Mouse (Mus musculus) retina, postnatal 7 days (tissue): ENCODE data around the gene Hexim1.

Experiments
- DNase-seq: peaks from one replicate; pipeline ENCODE4 v3.0.0-alpha.2; 2012; ENCODE audit warnings: low read depth, low spot score

Hexim1 gene

DNA sequence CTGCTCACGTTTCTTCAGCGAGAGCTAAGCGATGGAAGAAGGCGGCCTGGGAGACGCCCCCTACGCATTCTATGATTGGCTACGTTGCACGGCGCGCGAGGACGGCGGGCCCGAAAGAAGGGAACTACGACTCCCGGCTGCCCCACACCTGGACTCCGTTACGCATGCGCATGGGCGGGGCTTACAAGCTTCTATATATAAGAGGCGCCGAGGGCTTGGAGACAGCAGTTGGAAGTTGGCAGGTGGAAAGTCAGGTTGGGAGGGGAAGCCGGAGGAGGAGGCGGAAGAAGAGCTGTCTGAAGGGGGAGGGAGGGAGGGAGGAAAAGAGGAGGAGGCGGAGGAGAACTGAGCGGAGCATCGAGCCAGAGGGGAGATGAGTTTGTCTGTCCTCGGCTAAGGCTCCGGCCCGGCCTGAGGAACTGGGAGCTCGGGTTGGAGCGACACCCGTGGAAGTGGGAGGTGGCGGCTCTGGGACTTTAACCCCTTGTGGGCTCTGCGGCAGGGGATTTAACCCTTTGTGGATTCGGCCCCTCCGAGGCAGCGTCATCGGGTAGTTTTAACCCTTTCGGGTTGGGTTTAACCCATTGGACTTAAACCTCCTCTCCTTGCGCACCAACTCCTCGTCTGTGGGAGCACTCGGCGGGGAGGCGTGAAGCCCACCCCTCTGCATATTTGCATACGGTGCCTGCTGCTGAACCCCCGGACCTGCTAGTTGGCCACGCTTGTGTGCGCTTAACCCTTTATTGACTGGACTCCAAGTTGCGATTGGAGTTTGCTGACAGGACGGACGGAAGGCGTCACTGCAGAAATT is at the start of gene Hexim1:
TSS of gene Hexim1 (plus strand) at position 224 of the 811 bp plus-strand sequence.
- peak; percentile 100 for DNase-seq

DNA sequence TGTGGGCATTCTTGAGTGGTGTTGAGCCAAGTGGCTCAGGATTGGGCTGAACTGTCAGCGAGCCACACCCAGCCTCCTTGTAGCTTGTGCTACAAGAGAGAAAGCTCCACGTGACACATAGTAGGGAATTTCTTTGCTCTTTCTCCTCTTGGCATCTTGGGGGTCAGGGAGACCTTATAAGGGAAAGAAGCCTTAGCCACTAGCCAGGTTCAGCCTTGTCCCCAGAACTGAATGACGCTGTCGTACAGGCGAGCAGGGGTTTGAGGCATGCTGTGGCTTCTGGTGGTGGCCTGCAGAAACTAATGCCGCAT is 49.0 kb upstream of the Hexim1 start:
- no peak for DNase-seq

DNA sequence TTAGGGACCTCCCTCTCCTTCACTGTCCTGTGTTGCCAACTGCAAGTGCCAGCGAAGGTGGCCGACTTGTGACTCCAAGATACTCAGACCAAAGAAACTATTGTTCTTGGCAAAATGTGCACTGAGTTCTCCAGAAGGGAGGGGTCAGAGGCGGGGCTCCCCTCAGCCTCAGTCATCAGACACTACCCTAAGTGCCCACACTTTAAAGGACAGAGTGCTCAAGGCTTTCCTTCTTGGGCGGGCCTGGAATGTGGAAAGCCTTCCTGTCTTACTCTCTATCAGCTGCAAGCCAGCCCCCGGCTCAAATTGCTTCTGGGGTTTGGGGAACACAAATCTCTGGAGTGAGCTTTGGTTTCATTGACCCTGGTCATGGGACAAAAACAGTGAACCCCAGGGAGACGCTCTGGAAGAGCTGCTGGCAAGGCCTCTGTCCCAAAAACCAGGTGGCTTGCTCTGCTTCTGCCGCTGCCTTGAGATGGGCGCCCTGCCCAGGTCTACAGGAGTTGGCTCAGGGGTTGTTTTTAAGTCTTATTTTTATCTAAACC is 48.5 kb upstream of the Hexim1 start:
- no peak for DNase-seq

DNA sequence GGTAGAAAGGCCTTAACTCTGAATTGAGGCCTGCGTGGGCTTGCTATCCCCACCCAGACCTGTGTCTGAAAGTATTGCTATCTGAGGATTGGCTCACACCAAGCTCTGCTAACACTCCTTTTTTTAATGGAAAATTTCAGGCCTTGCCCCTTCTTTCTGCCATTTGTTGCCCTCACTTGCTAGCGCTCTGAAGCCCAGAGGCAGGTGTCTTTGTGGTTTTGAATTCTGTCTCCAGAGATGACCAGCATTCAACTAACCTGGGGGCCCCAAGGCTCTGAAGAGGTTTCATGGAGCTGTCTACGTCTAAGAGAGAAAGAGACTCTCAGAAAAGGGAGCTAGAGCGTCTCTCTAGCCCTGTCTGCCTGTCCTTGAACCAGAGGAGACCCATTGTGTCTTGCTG is 47.8 kb upstream of the Hexim1 start:
- no peak for DNase-seq

DNA sequence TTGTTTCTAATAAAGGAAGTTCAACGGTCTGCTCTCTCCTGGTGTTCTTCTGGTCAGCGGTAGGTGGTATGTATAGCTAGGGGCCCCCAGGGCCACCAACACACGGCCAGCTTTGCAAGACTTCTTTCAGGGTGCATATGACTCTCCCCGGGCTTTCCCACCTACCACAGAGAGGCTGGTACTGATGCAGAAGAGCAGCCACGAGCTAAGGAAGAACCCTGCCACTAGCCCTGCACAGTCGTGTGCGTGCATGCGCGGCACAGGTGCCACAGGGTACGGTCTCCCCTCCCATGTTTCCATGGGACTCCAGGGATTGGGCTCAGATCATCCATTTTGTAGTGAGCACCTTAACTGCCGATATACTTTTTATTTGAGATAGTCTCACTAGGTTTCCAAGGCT is 47.1 kb upstream of the Hexim1 start:
- no peak for DNase-seq

DNA sequence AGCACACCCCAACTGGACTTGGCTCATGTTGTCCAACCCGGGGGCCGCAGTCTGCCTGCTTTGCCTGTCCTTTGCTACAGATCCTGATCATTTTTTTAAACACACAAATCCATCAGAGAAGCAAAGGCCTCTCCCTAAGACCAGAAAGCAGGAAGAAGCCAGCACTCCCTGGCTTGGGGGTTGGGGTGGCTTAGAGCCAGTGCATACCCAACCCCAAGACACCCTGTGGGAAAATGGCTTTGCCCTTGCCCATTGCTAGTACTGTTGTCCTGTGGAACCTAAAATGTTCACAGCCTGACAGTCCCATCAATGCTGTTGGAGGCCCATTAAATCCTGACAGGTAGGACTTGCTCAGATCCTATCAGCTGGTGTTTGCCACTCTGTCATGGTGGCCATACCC is 46.3 kb upstream of the Hexim1 start:
- DNase-seq = no peak

DNA sequence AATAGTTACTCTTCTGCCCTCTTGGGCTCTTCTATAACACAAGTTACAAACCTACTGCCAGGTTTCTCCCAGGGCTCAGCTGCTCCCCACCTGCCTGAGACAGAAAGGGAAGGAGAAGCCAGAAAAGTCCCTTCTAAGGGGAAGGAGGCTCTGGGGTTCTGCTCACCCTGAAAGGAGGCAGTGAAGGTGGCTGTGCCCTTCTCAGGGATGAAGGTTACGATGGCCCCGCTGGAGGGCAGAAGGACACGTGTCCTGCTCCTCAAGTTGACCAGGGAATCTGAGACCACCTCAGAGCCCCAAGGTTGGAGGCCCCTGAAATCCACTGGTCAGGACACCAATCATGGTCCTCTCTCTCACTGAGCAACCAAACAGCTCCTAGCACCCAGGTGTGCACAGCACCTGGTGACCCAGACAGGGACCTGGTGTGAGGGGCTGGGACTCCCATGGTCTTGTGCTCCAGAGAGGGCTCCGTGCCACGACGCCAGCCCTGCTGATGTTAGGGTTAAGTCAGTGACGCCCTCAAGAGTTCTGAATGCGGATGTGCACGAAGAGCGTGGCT is 45.6 kb upstream of the Hexim1 start:
- DNase-seq = no peak

DNA sequence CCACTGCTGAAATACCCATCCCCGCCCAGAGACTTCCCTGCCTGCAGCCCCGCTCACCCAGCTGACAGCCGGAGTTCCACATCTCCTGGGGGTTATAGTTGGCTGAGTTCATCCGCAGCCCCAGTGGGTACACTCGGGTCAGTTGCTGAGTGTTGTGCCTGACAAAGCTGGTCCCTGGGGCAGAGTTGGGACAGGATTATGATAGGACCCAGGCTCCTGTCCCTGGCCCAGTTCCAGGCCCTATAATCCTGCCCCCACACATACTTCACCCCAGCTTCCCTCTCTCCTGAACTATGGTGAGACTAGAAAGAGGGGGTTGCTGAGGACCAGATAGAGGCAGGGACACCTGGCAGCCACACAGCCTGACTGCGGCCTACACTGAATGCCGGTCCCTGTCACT is 42.4 kb upstream of the Hexim1 start:
- no peak for DNase-seq

DNA sequence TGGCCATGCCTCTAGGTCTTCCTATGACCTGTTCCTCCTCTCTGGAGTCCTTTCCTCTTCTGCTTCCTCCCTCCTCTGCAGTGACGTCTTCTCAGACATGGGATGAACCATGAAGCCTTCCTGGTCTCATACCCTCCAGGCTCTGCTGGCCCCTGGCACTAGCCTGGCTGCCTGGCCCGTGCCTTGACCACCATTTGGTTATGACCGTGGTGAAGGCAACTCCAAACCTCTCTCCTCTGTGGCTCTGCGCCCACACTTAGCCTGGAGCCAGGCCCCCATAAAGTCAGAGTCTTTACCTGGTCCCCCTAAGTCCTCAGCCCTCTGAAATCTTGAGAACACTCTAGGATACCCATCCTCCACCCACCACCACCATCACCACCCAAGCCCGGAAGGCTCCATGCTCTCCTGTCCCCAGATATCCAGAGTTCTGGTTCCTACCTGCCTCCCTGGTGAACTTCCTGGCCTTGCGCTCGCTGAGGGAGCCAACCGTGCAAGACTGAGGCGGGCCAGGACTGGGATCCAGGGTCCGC is 41.8 kb upstream of the Hexim1 start:
- DNase-seq = no peak

DNA sequence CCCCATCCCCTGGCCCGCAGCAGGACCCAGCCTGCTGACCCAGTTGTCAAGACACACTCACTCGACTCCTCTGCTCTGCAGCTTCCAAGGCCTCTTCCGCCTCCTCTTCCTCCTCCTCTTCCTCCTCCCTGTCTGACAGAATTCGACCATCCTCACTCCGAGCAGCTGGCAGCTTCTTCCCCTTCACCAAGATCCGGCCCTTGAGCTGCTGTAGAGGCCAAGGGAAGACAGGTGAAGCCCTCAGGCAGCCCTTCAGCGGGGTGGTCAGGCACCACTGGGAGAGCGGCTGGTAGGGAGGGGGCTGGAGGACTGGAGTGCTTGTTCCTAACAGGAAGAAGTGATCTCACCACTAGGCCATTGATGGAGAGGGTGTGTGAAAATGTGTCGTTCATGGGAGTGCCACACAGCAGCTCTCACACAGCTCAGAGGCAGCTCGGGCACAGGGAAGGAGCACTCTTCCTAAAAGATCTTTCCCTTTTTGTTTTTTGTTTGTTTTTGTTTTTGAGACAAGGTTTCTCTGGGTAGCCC is 41.2 kb upstream of the Hexim1 start:
- no peak for DNase-seq

DNA sequence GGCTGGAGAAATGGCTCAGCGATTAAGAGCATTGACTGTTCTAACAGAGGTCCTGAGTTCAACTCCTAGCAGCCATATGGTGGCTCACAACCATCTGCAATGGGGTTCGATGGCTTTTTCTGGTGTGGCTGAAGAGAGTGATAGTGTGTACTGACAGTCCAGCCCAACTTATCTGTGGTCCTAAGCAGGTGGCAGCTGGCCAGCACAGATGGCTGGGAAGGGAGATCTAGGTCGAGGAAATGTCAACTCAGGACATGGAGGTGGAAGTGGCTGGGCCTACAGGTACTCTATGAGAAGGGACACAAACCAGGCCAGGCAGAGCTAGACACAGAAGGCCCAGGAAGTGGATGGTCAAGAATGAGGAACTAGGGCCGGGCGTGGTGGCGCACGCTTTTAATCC is 40.0 kb upstream of the Hexim1 start:
- DNase-seq = no peak

DNA sequence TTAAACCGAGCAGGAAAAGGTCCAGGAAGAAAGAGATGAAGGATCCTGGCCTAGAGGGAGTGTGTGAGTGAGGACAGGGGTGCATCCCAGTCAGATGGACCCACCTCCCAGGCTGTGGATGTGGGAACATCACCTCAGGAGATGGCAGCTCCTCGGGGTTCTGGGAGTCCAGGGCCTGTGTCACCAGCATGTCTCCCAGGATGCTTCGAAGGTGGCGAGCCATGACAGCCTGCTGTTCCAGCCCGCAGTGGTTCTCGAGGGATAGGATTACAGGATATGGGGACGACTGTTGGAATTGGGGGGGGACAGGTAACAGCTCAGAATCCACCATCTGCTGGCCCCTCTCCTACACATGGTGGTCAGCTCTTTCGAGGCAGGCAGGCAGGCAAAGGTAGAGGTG is 39.5 kb upstream of the Hexim1 start:
- no peak for DNase-seq

DNA sequence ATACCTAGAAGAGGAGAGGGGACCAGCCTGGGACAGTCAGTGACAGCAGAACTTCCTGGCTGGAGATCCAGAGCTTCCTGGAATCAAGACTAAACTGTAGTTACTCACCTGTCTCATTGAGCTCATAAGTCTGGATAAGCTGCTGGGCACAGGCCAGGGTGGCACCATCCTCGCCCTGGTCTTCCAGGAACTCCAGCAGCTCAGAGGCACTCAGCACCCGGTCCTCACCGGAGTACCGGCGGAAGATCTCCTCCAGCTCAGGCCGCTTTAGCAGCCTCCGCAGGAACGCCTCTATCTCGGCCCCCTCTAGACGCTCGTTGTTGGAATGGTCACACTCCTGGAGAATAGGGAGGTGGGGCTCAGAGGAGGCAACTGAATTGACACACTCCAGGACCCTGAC is 37.9 kb upstream of the Hexim1 start:
- DNase-seq = no peak

DNA sequence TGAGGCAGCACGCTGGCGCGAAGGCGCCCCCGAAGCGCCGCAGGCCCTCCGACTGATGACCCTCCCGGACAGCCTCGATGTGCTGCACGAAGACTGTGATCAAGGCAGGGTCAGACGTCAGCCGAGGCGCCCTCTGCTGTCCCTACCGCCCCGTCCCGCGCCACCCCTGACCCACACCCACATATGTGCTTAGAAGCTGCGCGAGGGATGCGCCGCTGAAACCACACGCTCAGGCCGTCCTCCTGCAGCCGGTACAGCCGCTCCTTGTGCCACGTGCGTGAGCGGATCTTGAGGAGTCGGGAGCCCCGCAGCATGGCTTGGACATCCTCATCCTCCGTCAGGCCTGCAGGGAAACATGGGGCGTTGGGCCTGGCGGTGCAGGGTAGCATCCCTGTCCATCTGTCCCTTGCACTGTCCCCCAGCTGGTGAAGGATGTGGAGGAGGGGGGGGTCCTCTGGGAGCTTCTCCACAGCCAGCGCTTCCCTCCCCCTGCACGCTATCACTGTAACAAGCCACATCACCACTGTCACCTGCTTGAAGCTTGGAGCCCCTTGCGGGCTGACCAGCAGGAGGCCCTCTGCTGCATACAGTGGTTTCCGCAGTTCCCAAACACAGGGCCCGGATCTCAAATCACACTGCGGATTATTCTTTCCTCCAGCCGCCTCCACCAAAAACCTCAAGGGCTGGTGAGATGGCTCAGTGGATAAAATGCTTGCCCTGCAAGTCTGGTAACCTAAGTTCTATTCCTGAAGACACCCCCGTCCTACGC is 35.5 kb upstream of the Hexim1 start:
- no peak for DNase-seq

DNA sequence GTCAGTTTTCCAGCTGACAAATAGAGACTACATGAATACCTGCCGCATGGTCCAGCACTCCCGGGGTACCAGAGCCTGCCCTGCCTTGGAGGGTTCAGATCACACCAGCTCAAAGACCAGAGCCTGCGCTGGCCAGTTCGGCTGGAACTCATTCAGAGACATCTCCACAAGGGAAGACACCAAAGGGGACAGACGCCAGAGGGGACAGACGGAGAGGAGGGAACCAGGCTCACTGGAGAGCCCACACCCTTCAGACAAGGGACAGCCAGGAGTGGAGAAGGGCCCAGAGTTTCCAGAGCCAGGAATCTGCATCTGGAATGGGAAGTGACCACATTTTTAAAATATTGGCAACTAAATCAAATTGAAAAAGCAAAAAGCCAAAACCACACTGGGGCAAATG is 34.4 kb upstream of the Hexim1 start:
- no peak for DNase-seq

DNA sequence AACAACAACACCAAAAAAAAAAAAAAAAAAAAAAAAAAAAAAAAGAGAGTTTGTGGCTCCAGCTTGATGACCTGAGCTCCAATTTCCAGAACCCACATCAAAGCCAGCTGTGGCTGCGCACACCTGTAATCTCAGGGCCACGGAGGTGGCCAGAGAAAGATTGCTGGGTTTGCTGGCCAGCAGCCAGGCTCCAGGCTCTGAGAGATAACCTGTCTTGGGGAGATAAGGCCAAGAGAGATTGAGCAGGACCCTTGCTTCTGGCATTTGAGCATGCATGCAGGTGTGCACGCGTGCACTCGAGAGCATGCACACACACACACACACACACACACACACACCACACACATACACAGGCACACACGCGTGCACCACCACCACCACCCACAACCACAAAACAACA is 22.7 kb upstream of the Hexim1 start:
- no peak for DNase-seq

DNA sequence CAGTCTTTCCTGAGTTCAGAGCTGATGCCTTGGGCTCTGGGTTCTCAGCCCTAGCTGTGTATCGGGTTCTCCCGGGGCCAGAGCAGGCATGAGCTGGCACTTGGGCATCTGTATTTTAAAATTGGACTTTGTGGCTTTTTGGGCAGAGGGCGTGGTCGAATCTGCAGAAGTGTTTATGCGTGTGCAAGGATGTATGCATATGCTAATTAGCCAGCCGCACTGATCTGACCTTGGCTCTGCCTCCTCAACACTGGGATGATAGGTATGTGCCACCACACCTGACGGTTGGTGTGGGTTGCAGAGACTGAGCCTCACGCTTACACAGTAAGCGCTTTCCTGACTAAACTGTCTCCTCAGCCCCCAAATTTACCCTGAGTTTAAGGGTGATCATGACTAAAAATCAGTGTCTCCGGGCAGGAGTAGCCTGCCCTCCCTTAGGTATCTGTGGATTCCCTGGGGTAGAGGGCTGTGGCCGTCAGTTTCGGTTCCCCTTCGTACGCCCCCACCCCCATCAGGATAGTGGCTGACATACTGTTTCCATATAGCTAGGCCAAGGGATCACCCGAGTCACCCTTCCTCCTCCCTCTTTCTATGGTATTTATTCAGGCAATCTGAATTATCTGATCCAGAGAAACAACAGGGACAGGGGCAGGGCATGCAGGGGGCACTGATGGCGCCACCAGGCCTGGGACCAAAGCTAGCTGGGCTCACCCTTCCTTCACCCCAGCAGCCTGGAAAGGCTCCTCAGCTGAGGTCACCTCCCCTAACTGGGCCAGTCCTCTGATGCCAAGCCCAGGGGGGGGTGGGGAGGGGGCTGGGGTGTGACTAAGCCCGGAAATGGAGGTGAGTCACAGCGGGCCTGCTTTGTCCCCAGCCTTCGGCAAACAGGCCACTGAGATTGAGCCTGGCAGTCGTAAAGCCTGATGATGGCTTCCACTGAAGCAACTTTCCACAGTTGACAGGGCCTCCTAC is 21.9 kb upstream of the Hexim1 start:
- no peak for DNase-seq

DNA sequence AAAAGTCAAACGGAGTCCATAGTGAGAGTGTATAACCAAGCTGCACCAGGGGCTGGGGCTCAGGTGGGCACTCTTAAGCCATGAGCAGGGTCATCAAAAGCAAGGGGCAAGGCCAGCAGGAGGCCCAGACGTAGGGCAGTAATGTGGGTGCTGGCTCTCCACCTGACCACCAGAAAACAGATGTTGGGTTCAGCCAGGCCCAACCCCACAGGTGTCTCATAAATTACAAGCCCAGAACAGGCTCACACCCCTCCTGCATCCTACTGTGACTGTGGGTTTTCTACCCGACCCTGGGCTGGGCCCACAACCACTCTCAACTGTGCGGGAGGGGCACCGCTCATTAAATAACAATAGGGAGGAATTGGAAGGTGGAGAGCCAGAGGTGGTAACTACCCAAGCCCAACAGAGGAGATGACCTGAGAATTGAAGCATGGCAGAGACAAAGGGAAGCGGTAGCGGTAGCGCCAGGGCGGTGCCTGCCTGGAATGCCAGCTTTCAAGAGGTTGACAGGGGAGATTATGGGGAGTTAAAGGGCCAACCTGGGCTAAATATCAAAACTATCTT is 20.8 kb upstream of the Hexim1 start:
- no peak for DNase-seq

DNA sequence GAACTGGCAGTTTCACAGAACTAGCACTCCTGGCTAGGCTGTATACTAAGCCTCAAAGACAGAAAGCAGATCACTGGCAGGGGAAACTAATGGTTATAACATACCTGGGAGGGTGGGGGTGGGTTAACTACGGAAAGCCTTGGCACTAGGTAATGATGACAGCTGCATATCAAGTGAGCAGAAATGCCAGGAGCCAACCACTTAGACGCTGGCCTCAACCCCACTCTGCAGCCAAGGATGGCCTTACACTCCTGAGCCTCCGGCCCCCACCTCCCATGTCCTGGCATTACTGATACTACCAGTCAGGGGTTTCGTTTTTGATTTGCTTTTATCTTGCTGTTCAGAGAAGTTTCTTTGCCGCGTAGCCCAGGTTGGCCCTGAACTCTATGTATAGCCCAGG is 20.2 kb upstream of the Hexim1 start:
- DNase-seq = no peak

DNA sequence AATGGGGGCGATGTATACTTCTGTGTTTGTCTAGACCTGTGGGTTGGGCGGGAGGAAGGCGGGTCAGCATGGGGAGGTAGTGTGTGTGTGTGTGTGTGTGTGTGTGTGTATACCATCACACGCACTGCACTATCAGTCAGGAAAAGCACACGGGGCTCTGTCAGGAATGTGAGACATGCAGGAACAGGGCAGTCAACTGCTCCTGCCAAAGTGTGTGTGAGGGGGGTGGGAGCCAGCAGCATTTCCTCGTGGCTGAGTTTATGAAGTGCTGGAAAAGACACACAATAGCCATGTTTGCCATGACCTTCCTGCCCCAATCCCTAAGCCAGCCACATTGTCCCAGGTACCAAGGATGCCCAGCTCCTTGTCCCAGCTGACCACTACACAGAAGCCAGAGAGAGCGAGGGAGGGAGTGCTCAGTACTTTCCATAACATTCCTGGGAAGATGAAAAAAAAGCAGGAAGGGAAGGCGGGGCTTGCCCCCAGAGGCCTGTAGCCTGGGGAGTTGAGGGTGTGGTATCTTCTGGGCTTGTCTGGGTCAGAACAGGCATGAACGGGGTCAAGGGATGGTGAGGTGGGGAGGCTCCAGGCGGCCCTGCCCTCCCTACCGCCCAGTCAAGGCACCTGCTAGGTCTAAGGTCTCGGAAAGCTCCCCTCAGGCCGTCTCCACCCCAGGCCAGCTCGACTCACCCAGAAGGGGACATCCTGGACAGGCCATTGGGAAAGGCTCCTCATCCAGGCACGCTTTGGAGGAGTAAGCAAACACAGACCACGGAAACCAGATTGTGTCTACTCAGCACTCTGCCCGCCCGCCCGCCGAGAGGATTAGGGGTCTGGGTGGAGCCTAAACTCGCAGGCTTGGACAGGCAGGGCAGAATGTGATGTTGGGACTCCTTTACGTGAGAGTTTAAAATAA is 18.8 kb upstream of the Hexim1 start:
- DNase-seq = no peak
